Mouse (Mus musculus) liver, embryonic 12.5 days (tissue): Measurements from ENCODE around the gene Sncb. TPM values are rescaled to one million over a fixed set of nuclear protein-coding genes. Genes with fewer than 3 reads are reported as not detected.
"Not testable (repeated sequence)": the region's sequence is repeated elsewhere in the genome, so short reads cannot be mapped to it uniquely, and the experiment has no call there.

ENCODE experiments used
- ATAC-seq: fragments of 200-750 bp; cut with Nextera tagmentation; 2 replicates; pipeline ENCODE4 v1.8.0; 2017; ENCODE audit warnings: moderate number of reproducible peaks, mild to moderate bottlenecking, moderate library complexity
- H3K27ac ChIP-seq: fragments of 300-500 bp; sonication (generic); 2 replicates; pipeline ENCODE4 v1.5.1; 2016; ENCODE audit warnings: mild to moderate bottlenecking
- H3K27me3 ChIP-seq: fragments of 300-500 bp; sonication (generic); replicated peaks from 2 replicates; pipeline ENCODE4 v1.6.1; 2016; ENCODE audit warnings: mild to moderate bottlenecking, moderate library complexity
- H3K36me3 ChIP-seq: fragments of 300-500 bp; sonication (generic); 2 replicates; pipeline ENCODE4 v1.6.1; 2016; ENCODE audit warnings: mild to moderate bottlenecking, moderate library complexity
- H3K4me1 ChIP-seq: fragments of 300-500 bp; sonication (generic); 2 replicates; pipeline ENCODE4 v1.6.1; 2016
- H3K4me2 ChIP-seq: fragments of 300-500 bp; sonication (generic); 2 replicates; pipeline ENCODE4 v1.6.1; 2016; ENCODE audit warnings: mild to moderate bottlenecking, moderate library complexity
- H3K4me3 ChIP-seq: fragments of 300-500 bp; sonication (generic); 2 replicates; pipeline ENCODE4 v1.5.1; 2016; ENCODE audit warnings: mild to moderate bottlenecking, moderate library complexity
- H3K9ac ChIP-seq: fragments of 300-500 bp; sonication (generic); 2 replicates; pipeline ENCODE4 v1.6.1; 2016; ENCODE audit warnings: mild to moderate bottlenecking, moderate library complexity
- H3K9me3 ChIP-seq: fragments of 300-500 bp; sonication (generic); replicated peaks from 2 replicates; pipeline ENCODE4 v1.6.1; 2016; ENCODE audit warnings: mild to moderate bottlenecking, moderate library complexity
- WGBS: fragments of 180-500 bp; shearing (Covaris S2); methylation state at CpG from one replicate; pipeline ENCODE4 v1.1.7; 2016; ENCODE audit not compliant: insufficient replicate concordance; 5-methylcytosine and 5-hydroxymethylcytosine counted together
- polyA plus RNA-seq: library from polyadenylated mRNA; unstranded; fragments of >200 nt; fragmentation: Nextera tagmentation; extraction: Ambion mirVana; gene quantifications from 2 replicates; pipeline ENCODE4 v1.2.1, GENCODE M21; 2016

Gene Sncb
- polyA plus RNA-seq, 1 experiment from 2014 or later = not detected

DNA sequence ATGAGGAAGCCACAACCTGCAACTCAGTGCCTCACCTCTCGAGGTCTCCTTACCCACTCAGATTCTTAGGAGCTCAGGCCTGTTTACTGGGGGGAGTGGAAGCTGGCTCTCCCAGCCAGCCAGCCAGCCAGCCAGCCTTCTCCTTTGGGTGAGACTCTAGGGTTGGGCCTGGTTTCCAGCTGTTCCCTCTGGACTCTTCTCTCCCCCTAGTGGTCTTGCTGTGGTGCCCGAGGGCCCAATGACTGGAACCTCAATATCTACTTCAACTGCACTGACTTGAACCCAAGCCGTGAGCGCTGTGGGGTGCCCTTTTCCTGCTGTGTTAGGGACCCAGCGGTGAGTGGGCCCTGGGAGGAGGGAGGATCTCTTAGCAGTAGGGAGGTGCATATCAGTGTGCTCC is 28.4 kb upstream of the Sncb start:
- H3K27me3 ChIP-seq = peaks cover 79% of the 10 kb centered on the region
- no peaks in the 10 kb centered on the region for H3K9me3 ChIP-seq
- ATAC-seq = no peak
- H3K9ac ChIP-seq = no peak overlapping the region
- peaks cover 11% of the 10 kb centered on the region for H3K4me1 ChIP-seq
- no peaks in the 10 kb centered on the region for H3K36me3 ChIP-seq
- 34% methylated on average over 5 of the region's 5 CpGs for WGBS
- no peak overlapping the region for H3K27ac ChIP-seq
- no peak overlapping the region for H3K4me3 ChIP-seq
- H3K4me2 ChIP-seq = no peak overlapping the region

DNA sequence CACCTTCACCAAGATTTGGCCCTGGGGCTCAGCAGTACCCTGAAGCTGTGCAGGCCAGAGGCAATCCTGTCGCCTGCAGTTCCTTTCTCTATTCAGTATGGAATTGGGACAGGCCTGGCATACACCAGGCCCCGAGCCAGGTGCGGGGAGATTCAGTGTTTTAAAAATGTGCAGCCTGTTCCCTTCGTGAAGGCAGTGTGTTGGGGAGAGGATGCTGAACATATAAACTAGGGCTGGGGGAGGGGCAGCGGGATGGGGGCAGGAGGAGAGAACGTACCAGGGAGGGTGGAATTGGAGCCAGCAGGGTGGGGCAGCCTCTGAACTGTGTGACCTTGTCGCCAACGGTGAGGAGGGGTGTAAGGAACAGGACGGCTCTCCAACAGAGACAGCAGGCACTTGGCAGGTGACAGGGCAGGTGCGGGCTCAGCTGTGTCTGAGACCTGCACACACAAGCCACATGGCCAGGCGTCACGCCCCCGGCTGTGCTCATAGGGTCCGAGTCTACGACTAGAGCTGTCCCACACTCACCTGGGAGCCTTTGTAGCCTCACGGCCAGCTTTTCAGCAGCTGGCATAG is 27.7 kb upstream of the Sncb start:
- Histone ChIP-seq H3K36me3 (no peaks in the 10 kb centered on the region), H3K4me1 (peaks cover 18% of the 10 kb centered on the region), H3K4me2 (no peak overlapping the region), H3K4me3 (no peak overlapping the region), H3K27me3 (peaks cover 86% of the 10 kb centered on the region), H3K9ac (no peak overlapping the region), H3K9me3 (no peaks in the 10 kb centered on the region), H3K27ac (no peak overlapping the region)
- ATAC-seq = no peak
- 65% methylated on average over 16 of the region's 16 CpGs for WGBS

DNA sequence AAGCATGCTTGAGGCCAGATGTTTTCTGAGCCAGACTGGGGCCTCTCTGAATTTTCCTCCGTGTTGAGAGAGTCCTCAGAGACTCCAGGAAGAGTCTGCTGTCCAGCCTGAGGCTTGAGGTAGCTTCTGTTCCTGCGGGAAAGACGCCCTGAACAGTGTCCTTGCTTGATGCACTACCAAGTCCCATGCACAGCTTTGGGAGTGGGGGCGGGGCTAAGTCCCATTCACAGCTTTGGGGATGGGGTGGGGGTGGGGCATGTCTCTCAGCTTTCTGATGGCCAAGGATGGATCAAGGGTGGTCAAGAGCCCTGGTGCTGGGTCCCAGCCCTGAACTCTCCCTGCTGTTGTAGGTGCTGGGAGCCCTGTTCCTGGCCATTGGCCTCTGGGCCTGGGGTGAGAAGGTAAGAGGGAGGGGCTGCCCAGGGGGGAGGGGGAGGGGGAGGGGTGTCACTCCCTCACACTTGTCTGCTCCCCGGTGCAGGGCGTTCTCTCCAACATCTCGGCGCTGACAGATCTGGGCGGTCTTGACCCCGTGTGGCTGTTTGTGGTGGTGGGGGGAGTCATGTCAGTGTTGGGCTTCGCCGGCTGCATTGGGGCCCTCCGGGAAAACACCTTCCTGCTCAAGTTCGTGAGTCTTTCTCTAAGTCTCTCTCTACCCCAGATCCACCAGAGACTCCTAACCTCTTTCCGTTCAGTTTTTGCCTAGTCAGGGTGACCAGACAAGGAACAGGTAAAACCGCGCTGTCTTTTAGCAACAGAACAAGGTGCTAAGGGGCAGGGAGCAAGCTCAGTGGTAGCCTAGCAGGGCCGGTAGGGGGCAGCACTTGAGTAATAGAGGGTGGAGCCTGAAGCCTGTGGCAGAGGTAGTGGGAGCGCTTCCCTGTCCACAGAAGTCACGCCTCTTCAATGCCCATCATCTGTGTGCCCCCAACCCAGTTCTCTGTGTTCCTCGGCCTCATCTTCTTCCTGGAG is 26.1 kb upstream of the Sncb start:
- no peaks in the 10 kb centered on the region for H3K36me3 ChIP-seq
- H3K4me1 ChIP-seq = peaks cover 21% of the 10 kb centered on the region
- H3K4me3 ChIP-seq = no peak overlapping the region
- no peaks in the 10 kb centered on the region for H3K9me3 ChIP-seq
- no peak overlapping the region for H3K27ac ChIP-seq
- peaks cover 83% of the 10 kb centered on the region for H3K27me3 ChIP-seq
- WGBS = 12% methylated on average over 21 of the region's 21 CpGs
- no peak overlapping the region for H3K9ac ChIP-seq
- H3K4me2 ChIP-seq = no peak overlapping the region
- no peak for ATAC-seq

DNA sequence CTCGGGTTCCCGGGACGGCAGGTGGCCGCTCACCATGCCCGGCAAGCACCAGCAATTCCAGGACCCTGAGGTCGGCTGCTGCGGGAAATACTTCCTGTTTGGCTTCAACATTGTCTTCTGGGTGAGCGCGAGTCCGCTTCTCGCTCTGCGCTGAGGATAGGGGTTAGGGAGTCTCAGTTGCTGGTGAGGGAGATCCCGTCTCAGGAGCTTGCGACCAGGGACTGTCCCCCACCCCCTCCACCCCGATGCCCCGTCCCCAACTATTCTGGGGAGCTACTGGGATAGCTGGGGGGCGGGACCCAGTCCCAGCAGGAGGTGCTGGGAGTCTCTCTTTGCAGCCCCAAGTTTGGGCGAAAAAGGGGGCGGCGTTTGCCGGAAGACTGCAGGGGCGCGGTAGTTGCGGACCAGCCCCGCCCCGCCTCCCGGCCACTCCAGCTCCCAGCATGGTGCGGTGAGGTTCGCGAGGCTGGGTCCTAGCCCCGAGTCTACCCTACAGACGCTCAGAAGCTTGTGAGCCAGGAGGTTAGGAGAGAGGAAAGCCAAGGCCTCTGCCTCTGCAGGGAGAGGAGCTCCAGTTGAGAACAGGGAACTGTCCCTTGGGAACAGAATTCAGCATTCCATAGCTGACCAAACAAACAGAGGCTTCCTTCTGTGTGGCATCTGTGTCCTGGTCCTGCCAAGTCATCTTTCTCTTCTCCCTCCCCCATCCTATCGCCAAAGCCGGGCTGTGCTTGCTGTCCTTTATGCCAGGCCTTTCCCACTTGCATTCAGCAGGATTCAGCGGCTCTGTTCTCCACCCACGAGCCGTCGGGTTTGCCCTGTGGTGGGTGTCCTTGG is 23.4 kb upstream of the Sncb start:
- H3K9ac ChIP-seq = no peak overlapping the region; the same call in 1 of the 2 replicates
- H3K4me1 ChIP-seq = peaks cover 21% of the 10 kb centered on the region
- WGBS = 3% methylated on average over 36 of the region's 38 CpGs
- no peaks in the 10 kb centered on the region for H3K9me3 ChIP-seq
- 0 out of 2 replicates have a peak, but pooled peaks have one; percentile 12 for ATAC-seq
- no peak overlapping the region for H3K27ac ChIP-seq
- H3K27me3 ChIP-seq = peaks cover 67% of the 10 kb centered on the region
- peak overlapping the region; percentile 53 for H3K4me3 ChIP-seq
- no peaks in the 10 kb centered on the region for H3K36me3 ChIP-seq
- H3K4me2 ChIP-seq = peak overlapping the region; percentile 84

DNA sequence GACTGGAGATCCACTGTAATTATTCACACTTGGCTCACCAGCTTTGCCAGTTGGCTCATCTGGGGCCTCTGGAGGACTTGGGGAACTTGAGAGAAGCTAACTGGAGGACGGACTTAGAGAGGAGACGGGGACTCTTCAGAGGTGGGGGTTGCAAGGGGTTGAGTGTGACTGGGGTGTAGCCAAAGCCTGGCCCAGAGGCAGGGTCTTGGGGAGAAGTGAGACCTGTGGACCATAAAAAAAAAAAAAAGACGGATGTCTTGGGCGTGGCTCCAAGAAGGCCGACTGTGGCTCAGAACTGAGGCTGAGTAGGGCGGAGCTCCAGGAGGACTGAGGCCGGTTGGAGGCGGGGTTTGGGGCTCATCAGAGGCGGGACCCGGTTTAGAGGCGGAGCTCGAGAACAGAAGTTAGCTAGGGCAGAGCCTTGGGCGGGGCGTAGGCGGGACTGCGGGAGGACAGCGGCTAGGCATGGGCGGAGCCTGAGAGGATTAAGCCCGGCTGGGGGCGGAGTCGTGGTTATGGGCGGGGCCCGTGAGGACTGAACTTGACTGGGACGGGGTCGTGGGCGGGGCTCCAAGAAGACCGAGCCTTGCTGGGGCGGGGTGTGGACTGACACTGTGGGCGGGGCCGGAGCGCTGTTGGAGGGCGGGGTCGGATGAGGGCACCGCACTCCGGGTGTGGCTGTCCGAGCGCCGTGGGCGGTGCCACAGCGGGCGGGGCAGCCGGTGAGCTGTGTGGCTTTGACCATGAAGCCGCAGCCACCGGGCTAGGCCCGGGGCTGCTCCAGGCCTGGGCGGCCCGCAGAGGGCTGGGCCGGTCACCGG is 22.6 kb upstream of the Sncb start, which contains the start of gene Tspan17:
Gene Tspan17 (plus strand): TSS at position 638 of the 821 bp plus-strand sequence.
- H3K4me1 ChIP-seq = peaks cover 21% of the 10 kb centered on the region
- H3K9ac ChIP-seq = no peak within 1 kb of the TSS; the same call in 1 of the 2 replicates
- H3K27ac ChIP-seq = no peak within 1 kb of the TSS
- peak within 1 kb of the TSS; percentile 84 for H3K4me2 ChIP-seq
- H3K9me3 ChIP-seq = no peaks in the 10 kb centered on the region
- H3K36me3 ChIP-seq = no peaks in the 10 kb centered on the region
- peaks cover 64% of the 10 kb centered on the region for H3K27me3 ChIP-seq
- WGBS = 2% methylated on average over 49 of the region's 49 CpGs
- H3K4me3 ChIP-seq = peak within 1 kb of the TSS; percentile 53
- ATAC-seq = peak; percentile 81

DNA sequence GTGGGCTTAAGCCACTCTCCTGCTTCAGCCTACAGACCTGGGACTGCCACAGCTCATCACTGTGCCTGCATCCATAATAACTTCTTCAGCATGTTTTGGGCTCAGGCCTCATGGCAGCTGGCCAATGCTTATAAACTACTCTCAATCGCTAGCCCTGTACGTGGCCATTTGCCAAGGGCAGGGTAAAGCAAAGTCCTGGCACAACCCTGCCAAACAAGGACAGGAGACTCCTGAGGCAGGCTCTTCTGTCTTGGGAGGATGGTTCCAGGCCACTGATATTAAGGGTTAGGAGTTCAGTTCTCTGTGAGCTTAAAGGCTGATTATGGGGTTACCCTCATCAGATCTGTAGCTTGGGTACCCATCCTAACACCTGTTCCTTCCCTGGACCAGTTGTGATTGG is 21.2 kb upstream of the Sncb start:
- not testable (repeated sequence) for H3K9ac ChIP-seq, H3K36me3 ChIP-seq, H3K4me2 ChIP-seq, H3K27ac ChIP-seq, H3K4me3 ChIP-seq, H3K9me3 ChIP-seq, ATAC-seq
- peaks cover 50% of the 10 kb centered on the region for H3K27me3 ChIP-seq
- 82% methylated on average over 2 of the region's 2 CpGs for WGBS
- H3K4me1 ChIP-seq = peaks cover 20% of the 10 kb centered on the region

DNA sequence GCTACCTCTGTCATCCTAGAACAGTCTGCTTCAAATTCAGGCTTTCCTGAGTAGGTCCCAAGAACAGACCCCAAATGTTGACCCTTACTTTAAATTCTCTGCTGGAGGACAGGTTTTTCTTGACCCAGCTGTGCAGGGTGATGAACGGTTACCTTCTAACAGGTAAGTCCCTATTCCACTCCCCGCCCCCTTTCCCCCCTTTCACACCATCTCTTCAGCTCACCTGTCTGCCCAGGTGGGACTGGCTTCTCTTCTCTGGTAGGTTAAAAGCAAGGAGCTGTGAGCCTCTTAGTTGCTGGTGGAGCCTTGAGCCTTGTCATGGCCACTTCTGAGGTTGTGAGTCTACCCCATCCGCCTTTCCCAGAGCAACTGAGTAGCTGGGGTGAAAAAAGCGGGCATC is 17.3 kb upstream of the Sncb start, which contains the start of gene Eif4e1b:
Gene Eif4e1b (plus strand): TSS at position 301 of the 400 bp plus-strand sequence.
- H3K9me3 ChIP-seq = no peaks in the 10 kb centered on the region
- WGBS = 58% methylated on average over 4 of the region's 4 CpGs
- H3K4me1 ChIP-seq = no peaks in the 10 kb centered on the region
- H3K9ac ChIP-seq = no peak within 1 kb of the TSS
- no peaks in the 10 kb centered on the region for H3K36me3 ChIP-seq
- H3K27ac ChIP-seq = no peak within 1 kb of the TSS
- no peak within 1 kb of the TSS for H3K4me3 ChIP-seq
- H3K4me2 ChIP-seq = no peak within 1 kb of the TSS
- no peak for ATAC-seq
- peaks cover 12% of the 10 kb centered on the region; the same call in 1 of the 2 replicates for H3K27me3 ChIP-seq

DNA sequence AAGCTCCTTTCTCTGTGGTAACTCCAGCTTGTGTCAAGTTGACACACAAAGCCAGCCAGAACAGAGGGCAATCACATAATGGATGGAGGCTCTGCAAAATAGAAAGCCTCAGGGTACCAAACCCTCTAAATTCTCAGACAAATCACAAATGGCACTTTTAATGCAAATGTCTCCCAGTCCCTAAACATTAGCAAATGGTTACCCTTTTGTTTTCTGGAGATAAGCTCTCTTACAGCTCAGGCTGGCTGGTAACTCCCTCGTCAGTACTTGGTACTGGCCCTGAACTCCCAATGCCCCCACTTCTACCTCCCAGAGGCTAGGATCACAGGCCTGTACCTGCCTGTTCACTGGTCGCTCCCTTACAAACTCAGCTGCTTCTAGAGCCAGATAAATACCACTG is 16.8 kb upstream of the Sncb start:
- Histone ChIP-seq H3K36me3 (no peaks in the 10 kb centered on the region), H3K27ac (no peak overlapping the region), H3K27me3 (peaks cover 9% of the 10 kb centered on the region; the same call in 1 of the 2 replicates), H3K4me2 (no peak overlapping the region), H3K4me3 (no peak overlapping the region), H3K4me1 (no peaks in the 10 kb centered on the region), H3K9me3 (no peaks in the 10 kb centered on the region), H3K9ac (no peak overlapping the region)
- ATAC-seq = no peak
- 23% methylated on average over 2 of the region's 2 CpGs for WGBS

DNA sequence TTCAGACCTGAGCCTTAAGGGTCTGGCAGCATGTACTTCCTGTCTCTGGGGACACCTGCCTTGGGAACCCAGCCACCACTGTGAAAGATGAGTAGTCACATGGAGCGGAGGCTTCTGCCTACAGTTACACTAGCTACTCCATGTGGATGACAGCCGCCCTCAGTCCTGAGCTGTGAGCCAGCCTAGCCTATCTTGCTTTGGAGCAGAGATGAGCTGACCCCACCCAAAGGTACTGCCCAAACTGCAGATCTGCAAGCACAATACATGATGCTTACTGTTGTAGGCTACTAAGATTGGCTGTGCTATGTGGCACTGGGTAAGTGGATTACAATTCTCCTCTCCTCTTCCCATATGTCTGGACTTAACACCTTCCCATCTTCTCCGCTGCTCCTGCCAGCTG is 14.7 kb upstream of the Sncb start:
- no peaks in the 10 kb centered on the region for H3K4me1 ChIP-seq
- H3K4me2 ChIP-seq = no peak overlapping the region
- peaks cover 5% of the 10 kb centered on the region; the same call in 1 of the 2 replicates for H3K27me3 ChIP-seq
- 60% methylated on average over 3 of the region's 3 CpGs for WGBS
- no peak overlapping the region for H3K27ac ChIP-seq
- no peak overlapping the region for H3K4me3 ChIP-seq
- no peaks in the 10 kb centered on the region for H3K36me3 ChIP-seq
- no peak for ATAC-seq
- 0 out of 2 replicates have a peak, but pooled peaks cover under 1% of the 10 kb centered on the region for H3K9me3 ChIP-seq
- no peak overlapping the region for H3K9ac ChIP-seq

DNA sequence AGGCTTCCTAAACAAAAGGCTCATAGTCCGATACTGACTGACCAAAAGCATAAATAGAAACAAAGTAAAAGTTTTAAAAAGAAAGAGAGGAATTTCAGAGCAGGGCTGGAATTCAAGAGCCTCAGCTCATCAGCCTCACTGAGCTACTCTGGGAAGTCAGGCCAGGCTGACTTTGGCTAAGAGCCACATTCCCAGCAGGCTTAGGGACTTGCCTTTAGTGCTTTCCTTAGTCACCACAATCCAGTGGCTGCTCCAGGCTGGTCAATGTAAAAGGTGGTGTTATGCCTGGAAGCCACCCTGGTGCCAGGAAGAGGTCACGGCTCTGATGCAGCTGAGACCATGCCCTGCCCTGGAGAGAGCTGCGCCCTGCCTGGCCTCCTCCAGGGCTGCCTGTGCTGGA is 14.2 kb upstream of the Sncb start:
- Histone ChIP-seq H3K4me3 (no peak overlapping the region), H3K9me3 (0 out of 2 replicates have a peak, but pooled peaks cover 4% of the 10 kb centered on the region), H3K27ac (no peak overlapping the region), H3K4me2 (no peak overlapping the region), H3K4me1 (no peaks in the 10 kb centered on the region), H3K27me3 (0 out of 2 replicates have a peak, but pooled peaks cover 4% of the 10 kb centered on the region), H3K36me3 (no peaks in the 10 kb centered on the region), H3K9ac (no peak overlapping the region)
- WGBS = 65% methylated on average over 3 of the region's 3 CpGs
- ATAC-seq = no peak

DNA sequence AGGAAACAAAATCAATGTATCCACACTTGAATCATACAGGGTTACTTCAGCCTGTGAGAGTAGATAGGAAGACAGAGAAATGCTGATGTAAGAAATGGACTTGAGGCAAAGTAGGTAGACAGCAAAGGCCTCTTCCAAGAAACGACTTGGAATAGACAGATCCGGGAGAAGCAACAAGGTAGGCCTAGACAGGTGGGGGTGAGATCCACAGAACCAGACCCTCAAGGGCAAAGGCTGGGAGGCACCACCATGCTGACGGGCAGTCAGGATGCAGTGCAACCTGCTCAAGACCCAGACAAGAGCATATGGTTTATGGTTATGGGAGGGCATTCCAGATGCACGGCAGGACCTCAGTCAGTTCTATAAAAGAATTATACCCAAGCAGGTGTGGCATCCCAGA is 617 bp upstream of the Sncb start:
- 65% methylated on average over 4 of the region's 4 CpGs for WGBS

More for the DNA sequence above, 617 bp upstream of the Sncb start:
- 0 out of 2 replicates have a peak, but pooled peaks cover 4% of the 10 kb centered on the region for H3K9me3 ChIP-seq
- no peak overlapping the region for H3K4me3 ChIP-seq
- no peak overlapping the region for H3K9ac ChIP-seq
- peaks cover 58% of the 10 kb centered on the region for H3K27me3 ChIP-seq
- no peak overlapping the region for H3K4me2 ChIP-seq
- no peaks in the 10 kb centered on the region for H3K36me3 ChIP-seq
- no peak for ATAC-seq
- H3K4me1 ChIP-seq = peaks cover 10% of the 10 kb centered on the region; the same call in 1 of the 2 replicates
- H3K27ac ChIP-seq = no peak overlapping the region
